Mouse (Mus musculus): ENCODE measurements at regions not wholly inside any gene's neighbourhood (a gene's known extent, or its start where the extent isn't known, plus 50 kb on each side); places are given as distances from the start of the nearest gene placed in this dataset.
A peak's percentile ranks its signal among the peaks of the same experiment; 100 is the strongest.
"Not testable (repeated sequence)": the region's sequence is repeated elsewhere in the genome, so short reads cannot be mapped to it uniquely, and the experiment has no call there.

GRCm38 (mm10) chr17:55036142-55036541, 409.0 kb upstream of the St6gal2 start:
- DNase-seq: no peak
- Histone ChIP-seq H3K4me3 (ENCODE audit: insufficient read depth, low read depth, low read length) (no peak overlapping the region), H3K36me3 (ENCODE audit: control insufficient read depth, insufficient read depth, low read length) (no peaks in the 10 kb centered on the region), H3K27me3 (replicated peaks; ENCODE audit: control insufficient read depth, insufficient read depth, low read length) (no peaks in the 10 kb centered on the region), H3K27ac (ENCODE audit: insufficient read depth, low read depth, low read length) (no peak overlapping the region), H3K4me1 (ENCODE audit: control insufficient read depth, insufficient read depth, low read length) (no peaks in the 10 kb centered on the region)
- TF ChIP-seq CTCF (conservative IDR thresholded peaks at IDR 0.05; ENCODE audit: insufficient read depth, insufficient read length, low read depth, low read length) (no peak), POLR2A (IDR thresholded peaks at IDR 0.05; ENCODE audit: low read depth, low read length) (no peak)

GRCm38 (mm10) chr17:55040216-55040615, 405.0 kb upstream of the St6gal2 start:
- H3K36me3 ChIP-seq (ENCODE audit: control insufficient read depth, insufficient read depth, low read length); H3K4me1 ChIP-seq (ENCODE audit: control insufficient read depth, insufficient read depth, low read length); DNase-seq; H3K27ac ChIP-seq (ENCODE audit: insufficient read depth, low read depth, low read length); H3K4me3 ChIP-seq (ENCODE audit: insufficient read depth, low read depth, low read length); H3K27me3 ChIP-seq (replicated peaks; ENCODE audit: control insufficient read depth, insufficient read depth, low read length): not testable (repeated sequence)
- WGBS: 61% methylated on average over 1 of the region's 1 CpGs

DNA sequence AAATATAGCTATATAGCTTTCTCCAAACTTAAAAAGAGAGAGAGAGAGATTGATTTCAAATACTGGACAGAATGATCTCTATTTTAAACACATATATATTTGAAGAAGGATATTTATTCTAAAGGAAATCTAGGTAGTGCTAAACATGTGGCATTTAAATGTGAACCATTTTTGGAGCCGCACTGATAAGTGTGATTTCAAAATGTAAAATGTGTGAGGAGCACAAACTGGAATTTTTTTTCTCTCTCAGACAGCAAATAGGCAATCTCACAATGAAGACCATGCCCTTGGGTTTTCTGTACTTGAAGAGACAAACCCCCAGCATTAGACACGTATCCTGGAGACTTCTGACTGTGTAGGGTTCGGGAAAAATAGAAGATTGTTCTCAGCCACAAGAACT, 376.8 kb upstream of the St6gal2 start:
- Histone ChIP-seq H3K4me1 (ENCODE audit: control insufficient read depth, insufficient read depth, low read length) (no peaks in the 10 kb centered on the region), H3K4me3 (ENCODE audit: insufficient read depth, low read depth, low read length) (no peak overlapping the region), H3K27me3 (replicated peaks; ENCODE audit: control insufficient read depth, insufficient read depth, low read length) (no peaks in the 10 kb centered on the region), H3K27ac (ENCODE audit: insufficient read depth, low read depth, low read length) (no peak overlapping the region), H3K36me3 (ENCODE audit: control insufficient read depth, insufficient read depth, low read length) (no peaks in the 10 kb centered on the region)
- TF ChIP-seq CTCF (conservative IDR thresholded peaks at IDR 0.05; ENCODE audit: insufficient read depth, insufficient read length, low read depth, low read length) (no peak), POLR2A (IDR thresholded peaks at IDR 0.05; ENCODE audit: low read depth, low read length) (no peak)
- 67% methylated on average over 3 of the region's 3 CpGs for WGBS
- DNase-seq: no peak

DNA sequence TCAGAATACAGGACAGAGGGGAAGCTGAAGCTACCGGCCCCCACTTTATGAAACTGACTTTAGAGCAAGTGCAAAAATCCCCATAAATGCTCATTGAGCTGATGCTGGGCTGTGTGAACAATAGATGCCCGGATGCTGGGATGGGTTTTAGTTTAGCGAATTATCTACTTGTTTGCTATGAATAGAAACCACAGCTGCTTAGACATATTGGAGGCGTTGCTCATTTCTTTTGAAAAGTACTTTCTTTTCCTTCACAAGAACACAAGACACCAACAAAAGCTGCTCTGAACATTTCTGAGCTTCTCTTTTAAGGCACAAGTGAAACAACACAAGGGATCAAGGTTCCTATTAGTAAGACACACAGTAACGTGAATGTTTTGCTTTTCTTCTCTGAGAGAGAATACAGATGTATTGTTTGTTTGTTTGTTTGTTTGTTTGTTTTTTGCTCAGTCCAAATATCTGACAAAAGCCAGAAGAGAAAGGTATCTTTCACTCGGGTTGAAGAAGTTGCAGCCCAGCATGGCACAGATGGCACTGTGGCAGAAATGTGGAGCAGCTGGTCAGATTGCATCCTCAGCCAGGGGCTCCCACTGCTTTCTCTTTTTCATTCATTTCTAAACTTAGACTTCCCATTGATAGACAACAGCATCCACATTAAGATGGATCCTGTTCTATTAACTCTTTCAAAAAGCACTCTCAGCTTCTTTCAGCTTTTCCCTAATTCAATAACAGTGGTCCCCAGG, 361.7 kb upstream of the St6gal2 start:
- H3K4me3 ChIP-seq (ENCODE audit: insufficient read depth, low read depth, low read length): no peak overlapping the region
- H3K36me3 ChIP-seq (ENCODE audit: control insufficient read depth, insufficient read depth, low read length): no peaks in the 10 kb centered on the region
- H3K4me1 ChIP-seq (ENCODE audit: control insufficient read depth, insufficient read depth, low read length): no peaks in the 10 kb centered on the region
- 80% methylated on average over 6 of the region's 6 CpGs for WGBS
- DNase-seq: no peak
- TF ChIP-seq POLR2A (IDR thresholded peaks at IDR 0.05; ENCODE audit: low read depth, low read length): no peak
- no peak for TF ChIP-seq CTCF (conservative IDR thresholded peaks at IDR 0.05; ENCODE audit: insufficient read depth, insufficient read length, low read depth, low read length)
- no peaks in the 10 kb centered on the region for H3K27me3 ChIP-seq (replicated peaks; ENCODE audit: control insufficient read depth, insufficient read depth, low read length)
- no peak overlapping the region for H3K27ac ChIP-seq (ENCODE audit: insufficient read depth, low read depth, low read length)

DNA sequence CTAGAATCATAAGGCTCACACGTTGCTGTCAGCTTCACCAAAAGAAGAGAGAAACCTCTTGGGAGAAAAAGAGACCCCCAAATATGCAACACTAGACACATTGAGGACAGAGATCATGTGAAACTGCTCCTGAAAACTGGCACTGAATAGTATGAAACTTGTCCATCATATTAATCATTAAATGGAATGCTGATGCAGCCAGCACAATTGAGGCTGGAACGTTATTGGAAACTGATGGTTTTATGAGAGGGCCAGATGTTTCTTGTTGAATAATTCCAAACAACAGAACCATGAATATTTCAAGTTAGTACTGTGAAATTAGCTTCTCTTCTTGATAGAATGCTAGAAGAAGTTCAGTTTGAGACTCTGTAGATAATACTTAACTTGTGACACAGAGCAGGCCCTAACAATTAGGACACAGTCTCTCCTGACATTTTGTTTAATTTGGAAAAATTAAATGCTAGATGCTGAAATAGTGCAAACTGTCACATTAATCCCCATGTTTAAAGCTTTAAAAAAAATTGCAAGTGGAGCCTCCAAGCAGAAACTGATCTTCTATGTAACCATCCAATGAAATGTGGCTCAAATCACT, 354.4 kb upstream of the St6gal2 start:
- no peak for DNase-seq

DNA sequence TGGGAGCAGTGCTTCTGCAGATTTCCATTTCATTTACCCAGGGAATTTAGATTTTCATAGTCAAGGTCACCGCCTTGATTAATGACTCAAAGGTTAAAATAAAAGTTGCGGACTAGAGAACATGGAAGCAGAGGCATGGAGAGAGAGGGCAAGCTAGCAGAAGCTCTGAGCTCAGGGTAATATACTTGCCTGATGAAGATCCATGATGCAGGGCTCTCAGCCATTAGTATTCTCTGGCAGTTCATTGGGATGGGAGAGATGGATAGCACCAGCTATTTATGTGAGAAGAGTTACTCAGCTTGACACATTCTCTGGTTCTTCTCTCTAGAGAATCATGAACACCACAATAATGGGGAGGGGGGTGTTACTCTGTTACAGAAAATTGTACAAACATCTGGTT, 341.7 kb upstream of the St6gal2 start:
- Histone ChIP-seq H3K36me3 (ENCODE audit: control insufficient read depth, insufficient read depth, low read length) (no peaks in the 10 kb centered on the region), H3K4me1 (ENCODE audit: control insufficient read depth, insufficient read depth, low read length) (no peaks in the 10 kb centered on the region), H3K27me3 (replicated peaks; ENCODE audit: control insufficient read depth, insufficient read depth, low read length) (no peaks in the 10 kb centered on the region), H3K27ac (ENCODE audit: insufficient read depth, low read depth, low read length) (no peak overlapping the region), H3K4me3 (ENCODE audit: insufficient read depth, low read depth, low read length) (no peak overlapping the region)
- TF ChIP-seq POLR2A (IDR thresholded peaks at IDR 0.05; ENCODE audit: low read depth, low read length) (no peak), CTCF (conservative IDR thresholded peaks at IDR 0.05; ENCODE audit: insufficient read depth, insufficient read length, low read depth, low read length) (no peak)
- WGBS: 63% methylated on average over 2 of the region's 2 CpGs
- DNase-seq: no peak

More for the DNA sequence above, 354.4 kb upstream of the St6gal2 start:
- Histone ChIP-seq H3K27ac (ENCODE audit: insufficient read depth, low read depth, low read length) (no peak overlapping the region), H3K36me3 (ENCODE audit: control insufficient read depth, insufficient read depth, low read length) (no peaks in the 10 kb centered on the region), H3K4me3 (ENCODE audit: insufficient read depth, low read depth, low read length) (no peak overlapping the region), H3K27me3 (replicated peaks; ENCODE audit: control insufficient read depth, insufficient read depth, low read length) (no peaks in the 10 kb centered on the region), H3K4me1 (ENCODE audit: control insufficient read depth, insufficient read depth, low read length) (no peaks in the 10 kb centered on the region)
- 34% methylated on average over 2 of the region's 2 CpGs for WGBS
- TF ChIP-seq CTCF (conservative IDR thresholded peaks at IDR 0.05; ENCODE audit: insufficient read depth, insufficient read length, low read depth, low read length): no peak
- TF ChIP-seq POLR2A (IDR thresholded peaks at IDR 0.05; ENCODE audit: low read depth, low read length): no peak

GRCm38 (mm10) chr17:55124846-55125245, 320.3 kb upstream of the St6gal2 start:
- no peak overlapping the region for H3K27ac ChIP-seq (ENCODE audit: insufficient read depth, low read depth, low read length)
- H3K4me3 ChIP-seq (ENCODE audit: insufficient read depth, low read depth, low read length): no peak overlapping the region
- TF ChIP-seq CTCF (conservative IDR thresholded peaks at IDR 0.05; ENCODE audit: insufficient read depth, insufficient read length, low read depth, low read length): no peak
- no peak for TF ChIP-seq POLR2A (IDR thresholded peaks at IDR 0.05; ENCODE audit: low read depth, low read length)
- WGBS: 74% methylated on average over 1 of the region's 1 CpGs
- no peaks in the 10 kb centered on the region for H3K4me1 ChIP-seq (ENCODE audit: control insufficient read depth, insufficient read depth, low read length)
- H3K36me3 ChIP-seq (ENCODE audit: control insufficient read depth, insufficient read depth, low read length): no peaks in the 10 kb centered on the region
- DNase-seq: peak; percentile 3
- H3K27me3 ChIP-seq (replicated peaks; ENCODE audit: control insufficient read depth, insufficient read depth, low read length): no peaks in the 10 kb centered on the region

- not testable (repeated sequence) for H3K4me1 ChIP-seq (ENCODE audit: control insufficient read depth, insufficient read depth, low read length); H3K4me3 ChIP-seq (ENCODE audit: insufficient read depth, low read depth, low read length); H3K27me3 ChIP-seq (replicated peaks; ENCODE audit: control insufficient read depth, insufficient read depth, low read length); DNase-seq; H3K27ac ChIP-seq (ENCODE audit: insufficient read depth, low read depth, low read length); H3K36me3 ChIP-seq (ENCODE audit: control insufficient read depth, insufficient read depth, low read length)
- 75% methylated on average over 5 of the region's 5 CpGs for WGBS
Observed at GRCm38 (mm10) chr17:55130100-55130499, 315.1 kb upstream of the St6gal2 start.
